Mouse (Mus musculus): ENCODE results near the gene Pdk1. TPM values are rescaled to one million over a fixed set of nuclear protein-coding genes. Genes with fewer than 3 reads are reported as not detected.

Gene Pdk1
- total and polyA plus RNA-seq, 3 experiments, result 28.9 to 170 (median 142) TPM

DNA sequence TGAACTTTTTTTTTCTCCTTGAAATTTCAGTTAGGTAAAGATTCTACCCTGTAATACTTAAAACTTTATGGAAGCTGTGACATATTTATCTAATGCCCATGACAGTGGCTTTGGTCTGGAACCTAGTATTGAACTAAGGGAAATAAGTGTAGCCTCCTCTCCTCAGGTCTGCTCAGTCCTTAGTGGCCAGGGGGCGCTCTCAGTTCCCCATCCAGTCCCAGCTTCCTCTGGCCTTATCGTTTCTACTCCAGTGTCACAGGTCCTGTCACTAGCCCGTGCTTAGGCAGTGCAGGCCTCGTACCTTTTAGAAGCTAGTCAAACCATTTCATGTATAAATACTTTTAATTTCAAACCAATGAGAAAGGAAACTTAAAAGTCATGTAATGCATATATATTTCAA is 15.4 kb downstream of the Pdk1 start:
- peaks cover 1% of the 10 kb centered on the region; the same call in 1 of the 2 replicates for H3K4me1 ChIP-seq (ENCODE audit: control insufficient read depth, insufficient read depth, low read length)
- no peak for TF ChIP-seq POLR2A (IDR thresholded peaks at IDR 0.05; ENCODE audit: insufficient read depth, low read depth, low read length)
- no peak for TF ChIP-seq EP300 (IDR thresholded peaks at IDR 0.05; ENCODE audit: insufficient read depth, low read depth, low read length)
- no peak for TF ChIP-seq CTCF (IDR thresholded peaks at IDR 0.05)
- no peaks in the 10 kb centered on the region for H3K79me2 ChIP-seq (replicated peaks; ENCODE audit: control insufficient read depth, insufficient read depth, low read length)
- H3K4me3 ChIP-seq, result no peak overlapping the region
- no peak overlapping the region for H3K27ac ChIP-seq
- no peak overlapping the region for H3K9ac ChIP-seq (ENCODE audit: low read depth, low read length)
- 66% methylated on average over 4 of the region's 4 CpGs for WGBS
- intact Hi-C loops (cut with DNase I), result no loop called here
- H3K36me3 ChIP-seq (ENCODE audit: control insufficient read depth, insufficient read depth, low read length), result no peaks in the 10 kb centered on the region; the same call in 1 of the 2 replicates
- no peak for DNase-seq
- H3K27me3 ChIP-seq (ENCODE audit: control insufficient read depth, insufficient read depth, low read length), result no peaks in the 10 kb centered on the region

GRCm38 (mm10) chr2:71891536-71891935 is 18.5 kb downstream of the Pdk1 start:
- Histone ChIP-seq H3K36me3 (ENCODE audit: control insufficient read depth, insufficient read depth, low read length) (no peaks in the 10 kb centered on the region; the same call in 1 of the 2 replicates), H3K27me3 (ENCODE audit: control insufficient read depth, insufficient read depth, low read length) (no peaks in the 10 kb centered on the region), H3K9ac (ENCODE audit: low read depth, low read length) (no peak overlapping the region), H3K4me1 (ENCODE audit: control insufficient read depth, insufficient read depth, low read length) (peaks cover 1% of the 10 kb centered on the region; the same call in 1 of the 2 replicates), H3K79me2 (replicated peaks; ENCODE audit: control insufficient read depth, insufficient read depth, low read length) (no peaks in the 10 kb centered on the region), H3K4me3 (no peak overlapping the region), H3K27ac (no peak overlapping the region)
- 91% methylated on average over 2 of the region's 2 CpGs for WGBS
- intact Hi-C loops (cut with DNase I), result no loop called here
- no peak for DNase-seq
- TF ChIP-seq CTCF (IDR thresholded peaks at IDR 0.05) (no peak), EP300 (IDR thresholded peaks at IDR 0.05; ENCODE audit: insufficient read depth, low read depth, low read length) (no peak), POLR2A (IDR thresholded peaks at IDR 0.05; ENCODE audit: insufficient read depth, low read depth, low read length) (no peak)

- H3K9ac ChIP-seq (ENCODE audit: low read depth, low read length), result no peak overlapping the region
- no peak overlapping the region for H3K4me3 ChIP-seq
- no peaks in the 10 kb centered on the region for H3K79me2 ChIP-seq (replicated peaks; ENCODE audit: control insufficient read depth, insufficient read depth, low read length)
- peaks cover 1% of the 10 kb centered on the region; the same call in 1 of the 2 replicates for H3K4me1 ChIP-seq (ENCODE audit: control insufficient read depth, insufficient read depth, low read length)
- intact Hi-C loops (cut with DNase I), result no loop called here
- H3K27ac ChIP-seq, result peak overlapping the region; percentile 31; the same call in 1 of the 2 replicates
- WGBS, result 55% methylated on average over 7 of the region's 7 CpGs
- no peaks in the 10 kb centered on the region for H3K27me3 ChIP-seq (ENCODE audit: control insufficient read depth, insufficient read depth, low read length)
- no peaks in the 10 kb centered on the region; the same call in 1 of the 2 replicates for H3K36me3 ChIP-seq (ENCODE audit: control insufficient read depth, insufficient read depth, low read length)
- peak in 1 of 2 experiments; percentile 18 for DNase-seq
- TF ChIP-seq CTCF (IDR thresholded peaks at IDR 0.05) (no peak), EP300 (IDR thresholded peaks at IDR 0.05; ENCODE audit: insufficient read depth, low read depth, low read length) (0 out of 2 replicates have a peak, but pooled peaks have one; percentile 10)
Measured at GRCm38 (mm10) chr2:71892741-71893349, 19.8 kb downstream of the Pdk1 start.

- WGBS, result 93% methylated on average over 13 of the region's 13 CpGs
Measured at GRCm38 (mm10) chr2:71895596-71896286, 22.7 kb downstream of the Pdk1 start.

DNA sequence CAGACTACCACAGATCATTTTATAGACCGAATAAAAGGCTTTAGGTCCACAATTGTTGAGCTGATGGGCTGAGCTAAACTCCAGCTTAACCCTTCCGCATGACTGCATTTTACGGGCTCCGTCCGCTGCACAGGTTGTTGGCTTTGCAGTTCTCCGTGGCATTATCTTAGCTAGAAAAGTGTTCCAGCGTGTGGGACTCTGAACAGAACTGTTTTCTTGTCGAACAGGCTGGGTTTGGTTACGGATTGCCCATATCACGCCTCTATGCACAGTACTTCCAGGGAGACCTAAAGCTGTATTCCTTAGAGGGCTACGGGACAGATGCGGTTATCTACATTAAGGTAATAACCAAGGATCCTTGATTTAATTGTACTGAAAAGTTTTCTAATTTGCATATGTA is 24.4 kb downstream of the Pdk1 start:
- H3K4me1 ChIP-seq (ENCODE audit: control insufficient read depth, insufficient read depth, low read length), result peaks cover 1% of the 10 kb centered on the region; the same call in 1 of the 2 replicates
- no peaks in the 10 kb centered on the region for H3K79me2 ChIP-seq (replicated peaks; ENCODE audit: control insufficient read depth, insufficient read depth, low read length)
- no peak overlapping the region for H3K27ac ChIP-seq
- no peaks in the 10 kb centered on the region; the same call in 1 of the 2 replicates for H3K36me3 ChIP-seq (ENCODE audit: control insufficient read depth, insufficient read depth, low read length)
- H3K27me3 ChIP-seq (ENCODE audit: control insufficient read depth, insufficient read depth, low read length), result no peaks in the 10 kb centered on the region
- intact Hi-C loops (cut with DNase I), result loop anchor here (1.0 kb wide), 1 partner anchor 58 kb away; no protein-coding TSS in a partner anchor
- H3K4me3 ChIP-seq, result no peak overlapping the region
- no peak overlapping the region for H3K9ac ChIP-seq (ENCODE audit: low read depth, low read length)
- no peak for TF ChIP-seq POLR2A (IDR thresholded peaks at IDR 0.05; ENCODE audit: insufficient read depth, low read depth, low read length)
- TF ChIP-seq EP300 (IDR thresholded peaks at IDR 0.05; ENCODE audit: insufficient read depth, low read depth, low read length), result no peak
- no peak for TF ChIP-seq CTCF (IDR thresholded peaks at IDR 0.05)
- no peak for DNase-seq
- WGBS, result 94% methylated on average over 12 of the region's 12 CpGs

More at GRCm38 (mm10) chr2:71895596-71896286, 22.7 kb downstream of the Pdk1 start:
- no peaks in the 10 kb centered on the region for H3K27me3 ChIP-seq (ENCODE audit: control insufficient read depth, insufficient read depth, low read length)
- no peak overlapping the region for H3K4me3 ChIP-seq
- no peak for DNase-seq
- H3K27ac ChIP-seq, result no peak overlapping the region
- no peak overlapping the region for H3K9ac ChIP-seq (ENCODE audit: low read depth, low read length)
- intact Hi-C loops (cut with DNase I), result no loop called here
- no peaks in the 10 kb centered on the region for H3K79me2 ChIP-seq (replicated peaks; ENCODE audit: control insufficient read depth, insufficient read depth, low read length)
- peaks cover 1% of the 10 kb centered on the region; the same call in 1 of the 2 replicates for H3K4me1 ChIP-seq (ENCODE audit: control insufficient read depth, insufficient read depth, low read length)
- TF ChIP-seq CTCF (IDR thresholded peaks at IDR 0.05), result no peak
- no peak for TF ChIP-seq EP300 (IDR thresholded peaks at IDR 0.05; ENCODE audit: insufficient read depth, low read depth, low read length)
- TF ChIP-seq POLR2A (IDR thresholded peaks at IDR 0.05; ENCODE audit: insufficient read depth, low read depth, low read length), result no peak
- no peaks in the 10 kb centered on the region; the same call in 1 of the 2 replicates for H3K36me3 ChIP-seq (ENCODE audit: control insufficient read depth, insufficient read depth, low read length)

Measured in heart, adult 2 months (tissue).